Mouse (Mus musculus) 3134 (cell line): ENCODE data around the gene Uqcr11.
A peak's percentile ranks its signal among the peaks of the same experiment; 100 is the strongest.

Experiments used
- DNase-seq: peaks from one replicate; pipeline ENCODE4 v3.0.0-alpha.2; 2011; ENCODE audit warnings: low spot score; ENCODE audit not compliant: insufficient read length; ENCODE audit errors: extremely low read depth

Gene Uqcr11

DNA sequence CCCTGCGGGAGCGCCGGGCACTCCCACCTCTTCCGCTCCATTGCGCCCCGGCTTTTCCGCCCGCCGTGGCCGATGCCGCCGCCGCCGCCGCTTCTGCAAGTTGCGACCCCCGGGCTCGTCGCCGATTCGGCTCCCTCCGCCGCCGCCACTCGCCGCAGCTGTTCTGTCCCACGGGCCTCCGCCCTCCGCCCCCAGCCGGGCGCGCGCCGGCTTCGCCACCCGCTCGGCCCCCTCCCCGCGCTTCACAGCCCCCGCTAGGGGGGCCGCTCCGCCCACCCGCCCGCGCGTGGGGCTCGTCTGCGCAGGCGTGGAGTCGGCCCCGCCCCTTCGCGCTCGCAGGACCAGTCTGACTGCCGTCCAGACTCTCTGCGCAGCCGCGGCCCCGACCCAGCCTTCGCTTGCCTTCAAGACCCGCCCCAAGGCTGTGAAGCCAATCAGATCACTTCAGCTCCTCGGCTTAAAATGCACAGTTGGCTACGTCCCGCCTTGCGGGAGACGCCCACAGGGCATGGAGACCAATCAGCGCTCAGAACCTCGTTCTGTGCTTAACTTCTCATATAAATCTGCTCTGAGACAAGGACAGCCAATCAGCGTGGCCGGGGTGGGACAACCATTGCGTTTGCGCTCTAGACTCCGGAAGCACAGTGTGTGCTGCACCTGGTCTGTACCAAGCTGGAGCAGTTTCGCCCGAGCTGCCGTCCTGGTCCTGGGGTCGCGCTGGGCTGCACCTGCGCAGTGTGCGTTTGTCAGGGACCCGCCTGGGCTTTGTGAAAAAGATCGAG is 7.2 kb downstream of the Uqcr11 start, which contains the start of gene Mbd3:
Gene Mbd3 (minus strand): TSS at position 360 of the 782 bp plus-strand sequence.
- peak; percentile 99 for DNase-seq

GRCm38 (mm10) chr10:80398719-80399190 is 7.9 kb downstream of the Uqcr11 start:
- peak; percentile 99 for DNase-seq

GRCm38 (mm10) chr10:80398174-80398535 is 8.5 kb downstream of the Uqcr11 start:
- DNase-seq, result no peak

- DNase-seq, result no peak
Measured at GRCm38 (mm10) chr10:80397524-80398173, 9.0 kb downstream of the Uqcr11 start.

GRCm38 (mm10) chr10:80396822-80397523 is 9.7 kb downstream of the Uqcr11 start:
- DNase-seq, result no peak

- no peak for DNase-seq
Measured at GRCm38 (mm10) chr10:80395025-80395627, 11.5 kb downstream of the Uqcr11 start.

DNA sequence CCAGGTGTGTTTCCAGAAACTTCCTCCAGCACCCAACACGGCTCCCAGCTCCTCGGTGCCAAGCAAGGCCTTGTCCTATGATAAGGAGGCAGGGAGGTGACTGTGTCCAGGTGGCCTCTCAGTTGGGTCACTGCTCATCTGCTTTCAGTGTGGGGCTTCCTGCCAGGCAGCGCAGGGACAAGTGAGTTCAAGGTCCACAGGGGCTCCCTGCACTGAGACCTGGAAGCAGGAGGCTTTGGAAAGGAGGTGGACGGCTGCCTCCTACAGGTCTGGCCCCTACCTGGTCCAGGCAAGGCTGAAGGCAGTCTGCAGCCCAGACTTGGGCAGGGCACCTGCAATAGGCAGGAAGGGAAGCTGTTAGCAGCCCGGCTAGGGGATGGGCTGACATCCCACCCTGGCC is 13.9 kb downstream of the Uqcr11 start:
- DNase-seq, result no peak

GRCm38 (mm10) chr10:80390697-80391096 is 15.9 kb downstream of the Uqcr11 start:
- DNase-seq, result no peak

GRCm38 (mm10) chr10:80389185-80389708 is 17.4 kb downstream of the Uqcr11 start:
- DNase-seq, result no peak

GRCm38 (mm10) chr10:80388731-80389130 is 17.9 kb downstream of the Uqcr11 start:
- no peak for DNase-seq

DNA sequence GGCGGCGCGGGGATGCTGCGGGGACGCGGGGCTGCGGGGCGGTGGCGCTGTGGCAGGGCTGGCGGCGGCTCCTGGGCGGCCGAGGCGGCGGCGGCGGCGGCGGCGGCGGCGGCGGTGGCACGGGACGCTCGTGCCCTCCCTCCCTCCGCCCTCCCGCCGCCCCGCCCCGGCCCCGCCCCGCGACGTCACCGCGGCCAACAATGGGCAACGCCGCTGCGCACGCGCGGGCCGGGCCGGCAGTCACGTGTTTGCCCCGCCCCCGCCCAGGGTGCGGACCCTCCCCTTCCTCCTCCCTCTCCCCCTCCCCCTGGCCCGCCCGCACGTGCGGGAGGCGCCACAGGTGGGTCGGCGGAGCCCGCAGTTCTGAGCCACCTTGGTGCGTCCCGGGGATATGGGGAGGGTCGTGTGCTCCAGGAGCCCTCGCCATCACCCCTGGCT is 19.1 kb downstream of the Uqcr11 start, which contains the start of gene Mex3d:
Gene Mex3d (minus strand): TSS at position 138 of the 438 bp plus-strand sequence.
- DNase-seq, result peak; percentile 78

DNA sequence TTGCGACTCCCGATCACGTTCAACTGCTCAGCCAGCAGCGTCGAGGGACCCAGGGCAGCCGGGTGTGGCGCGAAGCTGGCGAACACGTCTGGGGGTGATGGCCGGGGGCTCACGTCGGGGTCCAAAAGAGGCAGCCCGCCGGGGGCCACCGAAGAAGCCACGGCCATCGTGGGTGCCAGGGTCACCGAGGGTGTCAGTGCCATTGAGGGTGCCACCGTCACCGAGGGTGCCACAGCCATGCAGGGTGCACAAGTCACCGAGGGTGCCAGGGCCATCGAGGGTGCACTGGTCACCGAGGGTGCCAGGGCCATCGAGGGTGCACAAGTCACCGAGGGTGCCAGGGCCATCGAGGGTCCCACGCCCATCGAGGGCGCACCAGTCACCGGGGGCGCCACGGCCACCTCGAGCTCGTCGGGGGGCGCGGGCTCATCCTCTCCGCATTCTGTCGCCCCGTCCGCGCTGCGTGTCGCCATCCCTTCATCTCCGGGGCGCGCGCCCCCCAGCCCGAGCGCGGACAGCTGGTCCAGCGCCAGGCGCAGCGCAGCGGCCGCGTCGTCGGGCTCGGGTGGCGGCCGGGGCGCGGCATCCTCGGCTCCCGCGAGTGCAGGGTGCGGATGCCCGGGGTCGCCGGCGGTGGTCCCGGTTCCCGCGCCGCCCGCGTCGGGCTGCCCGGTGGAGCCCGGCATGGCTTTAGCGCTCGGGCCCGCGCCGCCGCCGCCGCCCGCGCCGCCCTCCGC is 19.7 kb downstream of the Uqcr11 start:
- DNase-seq, result no peak

DNA sequence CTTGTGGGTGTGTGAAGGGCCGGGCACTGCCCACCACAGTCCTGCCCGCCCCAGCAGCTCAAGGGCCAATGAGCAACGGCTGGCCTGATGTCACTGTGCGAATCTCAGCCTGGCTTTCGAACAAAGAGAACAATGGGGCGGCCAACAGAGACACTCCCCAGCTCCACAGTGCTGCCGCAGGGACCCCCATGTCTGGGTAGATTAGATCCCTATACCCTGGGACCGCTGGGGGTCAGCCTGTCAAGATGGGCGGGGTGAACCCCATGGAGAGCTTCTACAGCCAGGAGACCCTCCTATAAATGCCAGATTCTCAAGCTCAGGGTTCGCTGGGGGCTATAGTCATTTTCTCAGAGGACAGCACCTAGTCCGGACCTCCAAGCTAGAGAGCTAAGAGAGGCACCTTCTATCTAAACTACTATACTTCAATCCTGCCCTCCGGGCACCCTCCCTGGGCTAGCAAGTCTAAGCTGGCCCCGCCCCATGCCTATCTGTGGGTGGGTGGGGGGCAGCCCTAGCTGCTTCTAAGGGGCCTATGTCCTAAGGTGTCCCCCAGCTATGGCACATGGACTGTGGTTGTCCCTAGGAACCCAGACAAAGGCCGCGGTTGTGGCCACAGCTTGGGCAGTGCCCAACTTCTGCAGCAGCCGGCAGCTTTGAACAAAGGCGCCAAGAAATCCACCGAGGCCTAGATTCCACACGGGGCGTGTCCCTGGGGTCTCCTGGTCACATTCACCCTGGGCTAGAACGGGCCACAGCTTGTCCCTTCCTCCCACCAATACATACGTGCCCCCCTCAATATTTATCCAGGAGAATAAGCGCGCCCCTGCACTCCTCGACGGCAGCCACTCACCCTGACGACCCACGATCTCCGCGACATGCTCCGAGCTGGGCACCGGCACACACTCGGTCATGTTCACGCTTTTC is 20.6 kb downstream of the Uqcr11 start:
- DNase-seq, result peak; percentile 73

DNA sequence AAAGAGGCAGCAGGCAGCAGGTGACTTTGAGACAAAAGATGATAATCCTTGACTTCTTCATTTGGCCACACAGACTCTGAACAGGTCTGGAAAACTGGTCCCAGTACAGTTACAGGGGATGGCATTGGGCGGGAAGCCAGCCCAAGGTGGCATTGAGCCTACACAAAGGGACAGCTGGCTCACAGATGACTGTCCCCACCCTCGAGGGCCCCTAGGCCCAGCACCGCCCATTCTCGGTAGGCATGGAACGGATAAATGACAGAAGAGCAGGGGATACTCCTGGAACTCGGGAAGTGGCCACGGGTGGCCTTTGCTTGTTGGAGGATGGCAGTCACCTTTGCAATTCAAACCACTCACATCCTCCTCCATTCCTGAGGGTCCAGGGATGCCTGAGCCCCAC is 21.3 kb downstream of the Uqcr11 start:
- no peak for DNase-seq

DNA sequence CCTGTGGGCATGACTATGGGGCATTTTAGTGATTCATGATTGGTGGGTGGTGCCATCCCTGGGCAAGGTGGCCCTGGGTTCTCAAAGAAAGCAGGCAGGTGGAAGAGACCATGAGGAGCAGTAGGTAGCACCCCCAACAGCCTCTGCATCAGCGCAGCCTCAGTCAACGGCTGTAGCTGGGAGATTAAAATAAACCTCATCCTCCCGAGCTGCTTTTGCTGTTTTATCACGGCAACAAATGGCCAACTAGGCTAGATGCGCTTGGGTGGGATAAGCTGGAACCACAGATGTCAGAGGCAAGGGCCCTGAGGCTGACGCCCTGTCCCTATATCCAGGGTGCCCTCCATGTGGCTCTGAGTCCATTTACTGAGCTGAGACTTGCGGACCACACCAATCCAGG is 21.9 kb downstream of the Uqcr11 start:
- no peak for DNase-seq

DNA sequence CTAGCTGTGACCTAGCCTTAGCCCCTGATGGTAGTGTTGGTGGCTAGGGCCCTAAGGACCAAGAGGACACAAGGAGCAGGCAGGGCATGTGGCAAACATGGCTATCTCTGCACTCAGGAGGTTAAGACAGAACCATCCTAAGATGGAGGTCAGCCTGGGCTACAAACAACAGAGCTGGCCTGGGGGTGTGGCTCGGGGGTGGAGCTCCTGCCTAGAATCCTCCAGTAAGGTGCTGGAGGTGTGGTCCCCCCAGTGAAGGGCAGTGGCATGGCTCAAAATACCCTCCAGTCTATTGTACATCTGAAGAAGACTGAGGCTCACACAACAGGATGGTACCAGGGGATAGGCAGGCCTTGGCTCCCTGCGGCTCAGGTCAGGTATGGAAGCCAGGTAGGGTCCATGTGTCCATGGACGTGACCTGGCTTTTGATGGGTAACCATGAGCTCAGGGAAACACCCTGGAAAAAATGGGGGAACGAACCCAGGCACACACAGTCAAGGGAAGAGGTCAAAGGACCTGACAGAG is 22.5 kb downstream of the Uqcr11 start:
- DNase-seq, result no peak

DNA sequence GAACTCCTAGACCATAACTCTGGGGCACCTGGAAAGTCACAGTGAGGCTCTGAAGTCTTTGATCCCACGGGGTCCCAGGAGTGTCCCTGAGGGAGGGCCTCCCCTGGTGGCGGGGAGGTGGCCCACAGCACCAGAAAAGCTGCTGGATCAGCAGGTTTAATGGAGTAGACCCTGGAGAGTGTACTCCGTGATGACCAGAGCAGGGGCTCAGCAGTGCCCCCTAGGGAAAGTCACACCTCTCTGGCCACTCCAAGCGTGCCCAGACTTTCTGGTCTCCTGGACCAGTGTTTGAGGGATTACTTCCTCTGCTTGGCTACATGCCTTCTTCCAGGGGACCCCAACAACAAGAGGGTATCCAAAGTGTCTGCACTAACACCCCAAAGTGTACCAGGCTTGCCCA is 23.2 kb downstream of the Uqcr11 start:
- no peak for DNase-seq

- no peak for DNase-seq
Measured at GRCm38 (mm10) chr10:80382641-80383365, 23.8 kb downstream of the Uqcr11 start.
